Mouse (Mus musculus) erythroblast, embryonic 14.5 days (primary cell): Measurements from ENCODE around the gene Rsph10b. TPM values are rescaled to one million over a fixed set of nuclear protein-coding genes. Genes with fewer than 3 reads are reported as not detected.

Source experiments
- H3K27me3 ChIP-seq: 2 replicates; pipeline ENCODE4 v1.6.1; 2012; ENCODE audit warnings: inconsistent platforms; ENCODE audit not compliant: control insufficient read depth
- H3K36me3 ChIP-seq: 2 replicates; pipeline ENCODE4 v1.6.1; 2012; ENCODE audit warnings: mild to moderate bottlenecking, inconsistent platforms; ENCODE audit not compliant: control insufficient read depth
- H3K4me1 ChIP-seq: 2 replicates; pipeline ENCODE4 v1.6.1; 2012; ENCODE audit warnings: inconsistent platforms; ENCODE audit not compliant: control insufficient read depth
- H3K4me3 ChIP-seq: replicated peaks from 2 replicates; pipeline ENCODE3; 2012; ENCODE audit warnings: moderate library complexity, mild to moderate bottlenecking, inconsistent platforms
- H3K9me3 ChIP-seq: 2 replicates; pipeline ENCODE4 v1.6.1; 2012; ENCODE audit warnings: low read length, inconsistent platforms, mixed read lengths; ENCODE audit not compliant: control insufficient read depth
- GATA1 ChIP-seq: IDR thresholded peaks from 2 replicates; pipeline ENCODE4 v1.6.1; 2012; ENCODE audit warnings: low read length, inconsistent platforms, mixed read lengths
- TAL1 ChIP-seq: IDR thresholded peaks from 3 replicates; pipeline ENCODE4 v1.6.1; 2012; ENCODE audit warnings: low read length, inconsistent platforms, mixed read lengths
- polyA plus RNA-seq: library from polyadenylated mRNA; stranded (reverse); fragments of >175 nt; gene quantifications from 2 replicates; pipeline ENCODE4 v1.2.3, GENCODE M21; 2012

The Rsph10b gene
- polyA plus RNA-seq, 1 experiment, result 0.05 TPM

- TF ChIP-seq GATA1 (no peak), TAL1 (no peak)
- peaks cover 2% of the 10 kb centered on the region; the same call in 1 of the 2 replicates for H3K4me1 ChIP-seq
- no peak overlapping the region for H3K4me3 ChIP-seq
- no peaks in the 10 kb centered on the region for H3K27me3 ChIP-seq
- peaks cover 2% of the 10 kb centered on the region; the same call in 1 of the 2 replicates for H3K9me3 ChIP-seq
- no peaks in the 10 kb centered on the region for H3K36me3 ChIP-seq
Observed at GRCm38 (mm10) chr5:144032491-144032890, 99.7 kb downstream of the Rsph10b start.

- TF ChIP-seq GATA1 (no peak), TAL1 (no peak)
- Histone ChIP-seq H3K36me3 (no peaks in the 10 kb centered on the region), H3K4me1 (peaks cover 9% of the 10 kb centered on the region), H3K9me3 (peaks cover 5% of the 10 kb centered on the region; the same call in 1 of the 2 replicates), H3K4me3 (no peak overlapping the region), H3K27me3 (no peaks in the 10 kb centered on the region)
Observed at GRCm38 (mm10) chr5:144034567-144034966, 101.7 kb downstream of the Rsph10b start.

Other genes with a start within 250 kb of the Rsph10b start
- gene Usp42, start 200.8 kb upstream of the Rsph10b start, polyA plus RNA-seq, result 0.63 and 0.69 TPM in 2 replicates
- gene Eif2ak1, start 115.2 kb upstream of the Rsph10b start, polyA plus RNA-seq, result 14.4 and 16.3 TPM in 2 replicates
- not detected in 2 replicates for gene Ankrd61, start 35.4 kb upstream of the Rsph10b start, polyA plus RNA-seq
- gene Aimp2, start 23.2 kb upstream of the Rsph10b start, polyA plus RNA-seq, result 5.4 and 6.0 TPM in 2 replicates
- gene Pms2, start 23.1 kb upstream of the Rsph10b start, polyA plus RNA-seq, result 0.28 and 0.34 TPM in 2 replicates
- not detected in 2 replicates for gene Gm42421, start 4.9 kb upstream of the Rsph10b start, polyA plus RNA-seq
- gene Ccz1, start 81.8 kb downstream of the Rsph10b start, polyA plus RNA-seq, result 4.1 and 5.2 TPM in 2 replicates
- not detected in 2 replicates for gene Ocm, start 93.6 kb downstream of the Rsph10b start, polyA plus RNA-seq
- gene Lmtk2, start 167.4 kb downstream of the Rsph10b start, polyA plus RNA-seq, result 0.70 and 0.73 TPM in 2 replicates